Mouse (Mus musculus) cerebellum, adult 2 months (tissue): ENCODE results near the gene Hivep3. TPM values are rescaled to one million over a fixed set of nuclear protein-coding genes. Genes with fewer than 3 reads are reported as not detected.
A peak's percentile ranks its signal among the peaks of the same experiment; 100 is the strongest.

Source experiments
- DNase-seq, 2 experiments: peaks; one replicate each; pipeline ENCODE4 v3.0.0; 2021
- H3K27ac ChIP-seq: fragments of 200-500 bp; 2 replicates; pipeline ENCODE4 v1.5.1; 2012; ENCODE audit warnings: low read length, control low read depth, inconsistent platforms; ENCODE audit not compliant: insufficient read depth
- H3K27me3 ChIP-seq: fragments of 200-500 bp; 2 replicates; pipeline ENCODE4 v1.6.1; 2012; ENCODE audit warnings: inconsistent platforms, mild to moderate bottlenecking, low read length, moderate library complexity; ENCODE audit not compliant: control insufficient read depth, insufficient read depth
- H3K4me1 ChIP-seq: fragments of 200-500 bp; 2 replicates; pipeline ENCODE4 v1.6.1; 2011; ENCODE audit warnings: low read length; ENCODE audit not compliant: control insufficient read depth, insufficient read depth
- H3K4me3 ChIP-seq: fragments of 200-500 bp; replicated peaks from 2 replicates; pipeline ENCODE3; 2011; ENCODE audit warnings: mild to moderate bottlenecking, low read depth, low read length, control low read depth; ENCODE audit not compliant: insufficient read depth
- CTCF ChIP-seq: fragments of 200-500 bp; IDR thresholded peaks from 2 replicates; pipeline ENCODE4 v1.5.1; 2011; ENCODE audit warnings: low read depth, mild to moderate bottlenecking, control low read depth, low read length, moderate library complexity, borderline replicate concordance; ENCODE audit not compliant: insufficient read depth
- POLR2A ChIP-seq: fragments of 200-500 bp; IDR thresholded peaks from 2 replicates; pipeline ENCODE4 v1.6.1; 2011; ENCODE audit warnings: low read length, control low read depth, borderline replicate concordance; ENCODE audit not compliant: insufficient read depth
- WGBS: fragments of 180-500 bp; shearing (Covaris S2); methylation state at CpG from one replicate; pipeline ENCODE4 v1.1.7; 2018; 5-methylcytosine and 5-hydroxymethylcytosine counted together
- polyA plus RNA-seq: library from polyadenylated mRNA; depleted of rRNA; stranded (reverse); fragments of >200 nt; gene quantifications from 2 replicates; pipeline ENCODE4 v1.2.3, GENCODE M21; 2012

Hivep3 gene
- polyA plus RNA-seq, 1 experiment, result 36.8 TPM

DNA sequence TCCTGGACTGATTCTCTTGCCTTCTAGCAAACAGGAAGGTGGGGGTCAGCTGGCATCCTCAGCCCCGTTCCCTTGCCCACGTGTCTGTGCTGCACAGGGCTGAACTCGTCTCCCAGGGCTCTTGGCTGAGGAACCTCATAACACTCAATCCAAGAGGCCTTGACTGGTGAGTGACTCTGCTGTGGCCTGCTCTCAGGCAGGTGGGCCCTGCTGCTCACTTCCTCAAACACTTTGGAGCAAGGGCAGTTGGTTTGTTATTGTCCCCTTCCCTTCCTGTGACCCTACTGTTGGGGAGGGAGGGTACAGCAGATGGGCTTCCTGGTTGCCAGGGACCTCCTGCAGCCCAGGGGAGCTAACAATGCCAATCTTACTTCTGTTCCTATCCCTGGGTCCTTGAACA is 94.8 kb downstream of the Hivep3 start:
- peak; percentile 62 to 77 for DNase-seq
- H3K27me3 ChIP-seq, result no peaks in the 10 kb centered on the region
- TF ChIP-seq CTCF, result no peak
- 22% methylated on average over 3 of the region's 3 CpGs for WGBS
- no peak overlapping the region for H3K4me3 ChIP-seq
- peak overlapping the region; percentile 2; the same call in 1 of the 2 replicates for H3K27ac ChIP-seq
- H3K4me1 ChIP-seq, result peaks cover 13% of the 10 kb centered on the region

DNA sequence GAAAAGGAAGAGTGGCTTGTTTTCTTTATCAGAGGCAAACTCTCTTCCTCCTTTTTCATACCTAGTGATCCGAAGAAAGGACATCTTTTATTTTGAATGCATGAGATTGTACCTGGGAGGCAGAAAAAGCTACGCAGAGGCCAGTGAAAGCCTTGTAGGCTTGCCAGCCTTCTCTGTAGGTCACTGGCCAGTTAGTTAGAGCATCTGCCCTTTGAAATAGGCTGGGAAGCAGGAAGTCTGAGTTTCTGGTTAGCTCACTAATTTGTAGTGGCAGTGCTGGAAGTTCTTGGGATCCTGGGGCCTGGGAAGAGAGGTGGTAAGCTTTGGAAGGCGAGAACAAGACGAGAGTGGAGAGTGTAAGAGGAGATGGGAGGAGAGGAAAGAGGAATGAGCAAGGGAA is 95.4 kb downstream of the Hivep3 start:
- 30% methylated on average over 4 of the region's 4 CpGs for WGBS
- Histone ChIP-seq H3K27ac (peak overlapping the region; percentile 2; the same call in 1 of the 2 replicates), H3K27me3 (no peaks in the 10 kb centered on the region), H3K4me3 (no peak overlapping the region), H3K4me1 (peaks cover 13% of the 10 kb centered on the region)
- no peak for TF ChIP-seq CTCF
- no peak for TF ChIP-seq POLR2A
- peak in 1 of 2 experiments; percentile 53 for DNase-seq

GRCm38 (mm10) chr4:119833333-119833732 is 99.7 kb downstream of the Hivep3 start:
- TF ChIP-seq POLR2A (no peak), CTCF (no peak)
- Histone ChIP-seq H3K27ac (no peak overlapping the region), H3K27me3 (no peaks in the 10 kb centered on the region), H3K4me3 (no peak overlapping the region), H3K4me1 (peaks cover 23% of the 10 kb centered on the region)
- peak in 1 of 2 experiments; percentile 6 for DNase-seq
- 87% methylated on average over 9 of the region's 9 CpGs for WGBS

- Histone ChIP-seq H3K4me3 (no peak overlapping the region), H3K27ac (no peak overlapping the region), H3K4me1 (peaks cover 20% of the 10 kb centered on the region), H3K27me3 (no peaks in the 10 kb centered on the region)
- 85% methylated on average over 5 of the region's 5 CpGs for WGBS
- TF ChIP-seq POLR2A, result no peak
- no peak for TF ChIP-seq CTCF
- DNase-seq, result peak in 1 of 2 experiments; percentile 3
These were observed 100.3 kb downstream of the Hivep3 start for GRCm38 (mm10) chr4:119833884-119834283.

DNA sequence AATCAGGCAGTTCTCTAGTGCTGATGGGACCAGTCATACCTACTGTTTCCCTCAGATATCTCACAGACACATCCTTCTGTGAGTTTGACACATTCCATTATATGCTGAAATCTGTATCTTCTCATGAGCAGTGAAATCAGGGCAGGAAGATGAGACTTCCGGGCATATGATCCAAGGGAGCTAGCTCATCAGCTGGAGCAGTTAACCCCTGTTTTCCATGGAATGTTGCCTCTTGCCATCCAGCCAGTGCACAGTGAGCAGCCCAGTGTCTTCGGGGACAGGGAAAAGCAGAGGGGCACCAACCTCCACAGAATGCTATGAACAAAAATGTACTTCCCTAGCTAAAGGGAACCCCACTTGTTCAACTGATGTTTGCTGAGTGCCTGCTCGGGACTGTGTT is 102.6 kb downstream of the Hivep3 start:
- DNase-seq, result no peak
- Histone ChIP-seq H3K27me3 (no peaks in the 10 kb centered on the region), H3K4me1 (peaks cover 17% of the 10 kb centered on the region), H3K27ac (no peak overlapping the region), H3K4me3 (no peak overlapping the region)
- TF ChIP-seq CTCF (no peak), POLR2A (no peak)
- WGBS, result 79% methylated on average over 3 of the region's 3 CpGs

DNA sequence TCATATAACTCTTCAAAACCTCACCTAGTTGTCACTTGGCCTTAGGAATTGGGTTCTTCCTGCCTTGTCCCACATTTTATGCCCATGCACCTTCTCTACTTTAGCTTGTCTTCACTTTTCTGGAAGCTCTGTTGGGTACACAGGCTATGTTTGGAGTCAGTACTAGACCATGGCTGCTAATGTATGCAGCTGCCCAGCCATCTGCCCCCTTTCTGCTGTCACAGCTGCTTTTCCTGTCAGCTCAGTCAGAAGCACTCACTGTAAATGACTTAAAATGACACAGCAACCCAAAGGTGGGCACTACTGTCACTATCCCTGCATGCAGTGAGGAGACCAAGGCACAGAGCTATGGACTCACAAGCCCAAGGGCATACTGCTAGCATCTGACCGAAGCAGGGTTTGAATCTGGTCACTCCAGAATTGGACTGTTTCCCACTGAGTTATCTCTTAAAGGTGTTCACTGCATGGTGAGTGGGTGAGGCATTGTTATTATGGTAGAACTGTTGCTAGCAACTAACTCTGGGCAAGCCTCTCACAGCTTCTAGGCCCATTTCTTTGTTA is 104.0 kb downstream of the Hivep3 start:
- no peaks in the 10 kb centered on the region for H3K27me3 ChIP-seq
- H3K4me3 ChIP-seq, result no peak overlapping the region
- H3K27ac ChIP-seq, result no peak overlapping the region
- peaks cover 17% of the 10 kb centered on the region for H3K4me1 ChIP-seq
- WGBS, result 67% methylated on average over 1 of the region's 1 CpGs
- TF ChIP-seq CTCF (no peak), POLR2A (no peak)
- DNase-seq, result no peak

DNA sequence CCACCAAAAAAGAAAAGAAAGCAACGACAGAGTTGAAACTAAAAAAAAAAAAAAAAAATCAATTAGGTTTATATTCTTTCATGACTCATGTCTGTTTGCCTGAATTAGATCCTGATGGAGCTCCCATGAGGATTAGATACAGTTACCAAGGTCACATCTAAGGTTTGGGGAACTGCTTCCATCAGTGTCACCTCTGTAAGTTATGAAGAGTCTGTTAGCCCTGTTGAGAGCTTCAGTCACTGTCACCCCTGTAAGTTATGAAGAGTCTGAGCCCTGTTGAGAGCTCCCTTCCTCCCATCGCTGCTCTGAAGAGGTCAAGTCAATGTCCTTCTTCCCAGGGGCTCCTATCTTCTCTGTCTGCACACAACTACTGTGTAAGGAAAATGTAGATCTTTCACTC is 104.7 kb downstream of the Hivep3 start:
- Histone ChIP-seq H3K27me3 (no peaks in the 10 kb centered on the region), H3K27ac (no peak overlapping the region), H3K4me3 (no peak overlapping the region), H3K4me1 (peaks cover 22% of the 10 kb centered on the region)
- 85% methylated on average over 2 of the region's 2 CpGs for WGBS
- TF ChIP-seq POLR2A, result no peak
- no peak for TF ChIP-seq CTCF
- DNase-seq, result no peak

DNA sequence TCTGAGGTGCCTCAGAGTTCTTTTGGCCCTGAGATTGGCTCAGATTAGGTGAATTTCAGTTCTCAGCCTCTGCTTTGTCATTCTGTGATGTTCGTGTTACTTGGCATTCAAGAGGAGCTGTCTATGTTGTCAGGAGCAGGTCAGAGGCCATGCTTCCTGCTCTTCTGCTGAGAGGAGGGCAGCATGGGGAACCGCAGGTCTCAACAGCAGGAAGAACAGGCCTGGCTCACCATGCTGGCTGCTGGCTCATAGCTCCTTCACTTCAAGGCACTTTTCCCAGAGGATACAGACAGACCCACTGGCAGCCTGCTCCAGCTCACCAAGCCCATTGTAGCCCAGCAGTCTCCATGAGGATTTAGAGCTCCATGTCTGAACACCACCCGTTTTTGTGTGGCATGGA is 109.7 kb downstream of the Hivep3 start:
- no peak for DNase-seq
- TF ChIP-seq POLR2A (no peak), CTCF (no peak)
- no peak overlapping the region for H3K27ac ChIP-seq
- H3K4me1 ChIP-seq, result peaks cover 12% of the 10 kb centered on the region; the same call in 1 of the 2 replicates
- 29% methylated on average over 3 of the region's 3 CpGs for WGBS
- H3K27me3 ChIP-seq, result no peaks in the 10 kb centered on the region
- H3K4me3 ChIP-seq, result no peak overlapping the region
